Mouse (Mus musculus) layer of hippocampus, adult 2 months (tissue): ENCODE data around the gene Fblim1. TPM values are rescaled to one million over a fixed set of nuclear protein-coding genes. Genes with fewer than 3 reads are reported as not detected.
A peak's percentile ranks its signal among the peaks of the same experiment; 100 is the strongest.

Experiments used
- DNase-seq, 2 experiments: peaks; one replicate each; pipeline ENCODE4 v3.0.0; 2022; ENCODE audit warnings: low spot score in 2 of 2
- H3K27ac ChIP-seq: fragments of 200-600 bp; 2 replicates; pipeline ENCODE4 v1.8.1; 2022
- H3K4me3 ChIP-seq: fragments of 200-600 bp; 2 replicates; pipeline ENCODE4 v1.8.1; 2022; ENCODE audit warnings: mild to moderate bottlenecking
- CTCF ChIP-seq: fragments of 200-600 bp; conservative IDR thresholded peaks from 2 replicates; pipeline ENCODE4 v1.8.1; 2022; ENCODE audit warnings: antibody characterized with exemption, mild to moderate bottlenecking, moderate library complexity
- total RNA-seq, 2 experiments: library from RNA; stranded (reverse); gene quantifications; 2 replicates each; pipeline ENCODE4 v1.2.3; 2021

Gene Fblim1
- total RNA-seq, 2 experiments from 2014 or later = 0.47 to 0.90 TPM

- H3K27ac ChIP-seq = no peak overlapping the region
- TF ChIP-seq CTCF = 0 out of 2 replicates have a peak, but pooled peaks have one; percentile 5
- DNase-seq = no peak
- no peak overlapping the region for H3K4me3 ChIP-seq
Measured at GRCm38 (mm10) chr4:141639474-141639873, 33.6 kb upstream of the Fblim1 start.

- no peak overlapping the region for H3K27ac ChIP-seq
- no peak overlapping the region for H3K4me3 ChIP-seq
- DNase-seq = no peak
- TF ChIP-seq CTCF = no peak
Measured at GRCm38 (mm10) chr4:141636693-141637092, 30.8 kb upstream of the Fblim1 start.

GRCm38 (mm10) chr4:141635991-141636390, 30.1 kb upstream of the Fblim1 start:
- H3K4me3 ChIP-seq = no peak overlapping the region
- no peak for DNase-seq
- H3K27ac ChIP-seq = no peak overlapping the region
- no peak for TF ChIP-seq CTCF

- DNase-seq = no peak
- Histone ChIP-seq H3K4me3 (no peak overlapping the region), H3K27ac (no peak overlapping the region)
Measured at GRCm38 (mm10) chr4:141632111-141632873, 26.4 kb upstream of the Fblim1 start.

GRCm38 (mm10) chr4:141631250-141631649, 25.4 kb upstream of the Fblim1 start:
- no peak overlapping the region for H3K27ac ChIP-seq
- no peak for TF ChIP-seq CTCF
- no peak overlapping the region for H3K4me3 ChIP-seq
- DNase-seq = no peak

More at GRCm38 (mm10) chr4:141632111-141632873, 26.4 kb upstream of the Fblim1 start:
- no peak for TF ChIP-seq CTCF

- no peak for DNase-seq
- no peak for TF ChIP-seq CTCF
- no peak overlapping the region for H3K4me3 ChIP-seq
- H3K27ac ChIP-seq = no peak overlapping the region
Measured at GRCm38 (mm10) chr4:141630021-141630420, 24.1 kb upstream of the Fblim1 start.

GRCm38 (mm10) chr4:141628661-141629060, 22.8 kb upstream of the Fblim1 start:
- DNase-seq = no peak
- H3K27ac ChIP-seq = no peak overlapping the region
- no peak for TF ChIP-seq CTCF
- H3K4me3 ChIP-seq = no peak overlapping the region

GRCm38 (mm10) chr4:141627502-141627901, 21.6 kb upstream of the Fblim1 start:
- no peak for TF ChIP-seq CTCF

GRCm38 (mm10) chr4:141625774-141626550, 20.1 kb upstream of the Fblim1 start:
- DNase-seq = no peak
- Histone ChIP-seq H3K27ac (no peak overlapping the region), H3K4me3 (no peak overlapping the region)
- TF ChIP-seq CTCF = no peak

More at GRCm38 (mm10) chr4:141627502-141627901, 21.6 kb upstream of the Fblim1 start:
- no peak for DNase-seq
- Histone ChIP-seq H3K4me3 (no peak overlapping the region), H3K27ac (no peak overlapping the region)

GRCm38 (mm10) chr4:141624983-141625773, 19.3 kb upstream of the Fblim1 start:
- no peak overlapping the region for H3K27ac ChIP-seq
- DNase-seq = peak in 1 of 2 experiments; percentile 31

GRCm38 (mm10) chr4:141624134-141624533, 18.2 kb upstream of the Fblim1 start:
- no peak for TF ChIP-seq CTCF
- H3K4me3 ChIP-seq = no peak overlapping the region
- DNase-seq = no peak
- H3K27ac ChIP-seq = peak overlapping the region; percentile 65; the same call in 1 of the 2 replicates

More at GRCm38 (mm10) chr4:141624983-141625773, 19.3 kb upstream of the Fblim1 start:
- TF ChIP-seq CTCF = peak; percentile 77
- H3K4me3 ChIP-seq = no peak overlapping the region

GRCm38 (mm10) chr4:141623666-141624065, 17.8 kb upstream of the Fblim1 start, which contains the start of gene Slc25a34:
Gene Slc25a34, minus strand, starts transcription at chr4:141623821.
- H3K4me3 ChIP-seq = no peak within 1 kb of the TSS
- no peak for TF ChIP-seq CTCF
- H3K27ac ChIP-seq = peak within 1 kb of the TSS; percentile 65; the same call in 1 of the 2 replicates
- no peak for DNase-seq
